Mouse (Mus musculus) heart, postnatal 0 days (tissue): ENCODE data around the gene Taar8b. TPM values are rescaled to one million over a fixed set of nuclear protein-coding genes. Genes with fewer than 3 reads are reported as not detected.

Source experiments
- ATAC-seq: fragments of 200-750 bp; cut with Nextera tagmentation; 2 replicates; pipeline ENCODE4 v1.8.0; 2017; ENCODE audit warnings: low read depth, moderate number of reproducible peaks, moderate library complexity; ENCODE audit not compliant: insufficient read depth
- DNase-seq: peaks from one replicate; pipeline ENCODE4 v3.0.0-alpha.2; 2016; ENCODE audit warnings: low spot score
- H3K27ac ChIP-seq: fragments of 300-500 bp; sonication (generic); 2 replicates; pipeline ENCODE4 v1.5.1; 2014; ENCODE audit warnings: low read depth, mild to moderate bottlenecking
- H3K27me3 ChIP-seq: fragments of 300-500 bp; sonication (generic); 2 replicates; pipeline ENCODE4 v1.6.1; 2014; ENCODE audit warnings: low read length, mixed read lengths; ENCODE audit not compliant: control insufficient read depth, insufficient read depth
- H3K36me3 ChIP-seq: fragments of 300-500 bp; sonication (generic); replicated peaks from 2 replicates; pipeline ENCODE4 v1.6.1; 2014; ENCODE audit warnings: low read length, mixed read lengths; ENCODE audit not compliant: control insufficient read depth, insufficient read depth
- H3K4me1 ChIP-seq: fragments of 300-500 bp; sonication (generic); 2 replicates; pipeline ENCODE4 v1.6.1; 2014; ENCODE audit warnings: antibody characterized with exemption; ENCODE audit not compliant: control insufficient read depth, insufficient read depth
- H3K4me2 ChIP-seq: fragments of 300-500 bp; sonication (generic); 2 replicates; pipeline ENCODE4 v1.6.1; 2014; ENCODE audit warnings: low read depth, mild to moderate bottlenecking, low read length, moderate library complexity
- H3K4me3 ChIP-seq: fragments of 300-500 bp; sonication (generic); 2 replicates; pipeline ENCODE4 v1.5.1; 2014; ENCODE audit warnings: low read depth, low read length
- H3K9ac ChIP-seq: fragments of 300-500 bp; sonication (generic); replicated peaks from 2 replicates; pipeline ENCODE4 v1.6.1; 2014; ENCODE audit warnings: low read depth, low read length, mixed read lengths
- H3K9me3 ChIP-seq: fragments of 300-500 bp; sonication (generic); replicated peaks from 2 replicates; pipeline ENCODE4 v1.6.1; 2016; ENCODE audit warnings: low read length; ENCODE audit not compliant: control insufficient read depth
- CTCF ChIP-seq: IDR thresholded peaks from 2 replicates; pipeline ENCODE4 v1.5.1; 2016; ENCODE audit warnings: antibody characterized with exemption, control low read depth, low read depth
- EP300 ChIP-seq: IDR thresholded peaks from 2 replicates; pipeline ENCODE4 v1.6.1; 2016; ENCODE audit warnings: antibody characterized with exemption, low read depth
- WGBS: fragments of 180-500 bp; shearing (Covaris S2); extraction: QIAGEN DNeasy Blood & Tissue Kit; methylation state at CpG from one replicate; pipeline ENCODE4 v1.1.7; 2014; 5-methylcytosine and 5-hydroxymethylcytosine counted together
- polyA plus RNA-seq: library from polyadenylated mRNA; unstranded; fragments of >200 nt; fragmentation: Nextera tagmentation; extraction: Ambion mirVana; gene quantifications from 2 replicates; pipeline ENCODE4 v1.2.1, GENCODE M21; 2015
- total RNA-seq: library from RNA; depleted of rRNA; stranded (reverse); fragments of >200 nt; gene quantifications from 2 replicates; pipeline ENCODE4 v1.2.3, GENCODE M21; 2014; ENCODE audit warnings: low replicate concordance; rRNA removed

The Taar8b gene
- total RNA-seq (not detected in 2 replicates), polyA plus RNA-seq (not detected in 2 replicates)

DNA sequence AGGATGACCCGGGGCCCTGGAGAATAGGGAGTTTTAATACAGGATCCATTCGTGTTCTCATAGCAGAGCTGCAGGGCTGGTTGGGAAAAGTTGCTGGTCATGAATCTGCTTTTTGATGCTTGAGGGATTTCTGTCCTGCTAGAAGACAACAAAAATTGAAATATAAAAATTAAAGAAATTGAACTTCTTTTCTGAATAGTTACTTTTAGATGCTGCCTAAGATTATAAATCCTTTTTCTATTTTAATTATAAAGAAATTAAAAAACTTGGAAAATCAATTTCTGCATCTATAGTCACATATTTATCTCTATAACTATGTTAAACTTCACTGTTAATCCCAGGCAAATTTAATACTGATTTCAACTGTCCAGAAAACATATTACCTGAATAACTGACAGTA, at the start of gene Taar8b:
Taar8b (minus strand) TSS at position 101 of the 400 bp plus-strand sequence.
- Histone ChIP-seq H3K4me3 (no peak within 1 kb of the TSS), H3K4me1 (no peaks in the 10 kb centered on the region), H3K27me3 (no peaks in the 10 kb centered on the region), H3K27ac (no peak within 1 kb of the TSS), H3K4me2 (no peak within 1 kb of the TSS), H3K9me3 (no peaks in the 10 kb centered on the region), H3K36me3 (no peaks in the 10 kb centered on the region), H3K9ac (no peak within 1 kb of the TSS)
- 60% methylated on average over 2 of the region's 2 CpGs for WGBS
- no peak for ATAC-seq
- TF ChIP-seq CTCF (no peak), EP300 (no peak)
- no peak for DNase-seq

DNA sequence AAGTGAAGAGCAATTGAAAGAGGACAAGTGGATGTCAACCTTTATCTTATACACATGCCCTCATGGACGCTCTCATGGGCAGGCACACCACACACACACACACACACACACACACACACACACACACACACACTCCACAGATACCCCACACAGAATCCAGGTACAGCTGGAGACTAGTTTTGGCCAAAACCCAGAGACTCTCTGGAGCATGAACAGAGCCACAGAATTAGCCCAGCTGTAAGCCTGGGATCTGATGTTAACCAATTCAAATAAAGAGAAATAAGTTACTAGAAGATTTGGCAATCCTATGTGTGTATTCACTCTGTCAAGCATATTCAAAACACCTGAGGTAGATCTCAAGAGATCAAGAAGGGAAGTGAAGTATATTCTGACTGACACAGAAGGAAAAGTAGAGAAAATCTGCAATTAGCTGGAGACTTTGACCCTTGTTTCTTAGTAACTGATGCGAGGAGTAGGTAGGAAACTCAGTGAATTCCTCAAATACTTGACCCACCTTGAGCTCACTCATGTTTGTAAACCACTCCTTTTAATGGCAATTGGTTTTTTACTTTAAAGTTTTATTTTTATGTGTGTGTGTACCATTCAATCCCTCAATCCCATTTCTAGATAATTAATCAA, 46.6 kb upstream of the Taar8b start:
- H3K4me2 ChIP-seq, result no peak overlapping the region
- TF ChIP-seq CTCF (no peak), EP300 (no peak)
- H3K9ac ChIP-seq, result no peak overlapping the region
- H3K4me1 ChIP-seq, result no peaks in the 10 kb centered on the region
- H3K9me3 ChIP-seq, result no peaks in the 10 kb centered on the region
- H3K4me3 ChIP-seq, result no peak overlapping the region
- no peak overlapping the region for H3K27ac ChIP-seq
- ATAC-seq (no peak), DNase-seq (no peak)
- H3K27me3 ChIP-seq, result no peaks in the 10 kb centered on the region
- 58% methylated on average over 2 of the region's 2 CpGs for WGBS
- no peaks in the 10 kb centered on the region for H3K36me3 ChIP-seq

DNA sequence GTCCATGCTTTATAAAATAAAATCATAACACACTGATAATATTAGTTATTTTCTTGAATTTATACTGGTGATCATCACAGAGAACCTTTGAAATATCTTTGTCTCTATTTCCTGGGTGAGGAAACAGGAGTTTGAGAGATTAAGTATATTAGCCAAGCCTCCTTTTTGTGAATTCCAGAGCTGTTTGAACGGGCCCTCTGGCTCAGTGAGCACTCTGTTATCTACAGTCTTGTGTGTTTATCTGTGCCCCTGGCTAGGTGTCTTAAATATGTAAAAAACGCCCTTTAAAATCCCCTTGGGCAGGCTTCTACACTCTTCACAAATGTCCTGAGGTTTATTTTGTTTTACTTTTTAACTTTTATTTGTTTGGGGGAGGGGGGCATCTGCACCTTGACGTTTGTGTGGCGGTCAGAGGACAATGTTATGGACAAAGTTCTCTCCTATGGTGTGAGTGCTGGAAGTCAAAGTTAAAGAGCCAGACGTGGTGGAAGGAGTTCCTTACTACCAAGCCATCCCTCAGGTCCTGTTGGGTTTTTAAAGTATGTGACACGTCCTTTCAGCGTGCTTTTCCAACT, 42.1 kb upstream of the Taar8b start:
- Histone ChIP-seq H3K36me3 (no peaks in the 10 kb centered on the region), H3K27me3 (no peaks in the 10 kb centered on the region), H3K27ac (no peak overlapping the region), H3K9ac (no peak overlapping the region), H3K4me2 (no peak overlapping the region), H3K4me1 (no peaks in the 10 kb centered on the region), H3K4me3 (no peak overlapping the region), H3K9me3 (no peaks in the 10 kb centered on the region)
- 36% methylated on average over 7 of the region's 7 CpGs for WGBS
- DNase-seq, result no peak
- TF ChIP-seq CTCF, result no peak
- no peak for TF ChIP-seq EP300
- no peak for ATAC-seq

GRCm38 (mm10) chr10:24133132-24133531, 41.0 kb upstream of the Taar8b start:
- no peak overlapping the region for H3K27ac ChIP-seq
- no peak overlapping the region for H3K4me3 ChIP-seq
- H3K4me2 ChIP-seq, result no peak overlapping the region
- ATAC-seq (no peak), DNase-seq (no peak)
- no peaks in the 10 kb centered on the region for H3K36me3 ChIP-seq
- TF ChIP-seq CTCF, result no peak
- no peak for TF ChIP-seq EP300
- WGBS, result 32% methylated on average over 2 of the region's 2 CpGs
- no peak overlapping the region for H3K9ac ChIP-seq
- H3K4me1 ChIP-seq, result no peaks in the 10 kb centered on the region
- no peaks in the 10 kb centered on the region for H3K9me3 ChIP-seq
- H3K27me3 ChIP-seq, result no peaks in the 10 kb centered on the region

GRCm38 (mm10) chr10:24132273-24132672, 40.2 kb upstream of the Taar8b start:
- no peak for TF ChIP-seq CTCF
- TF ChIP-seq EP300, result no peak
- Histone ChIP-seq H3K4me3 (no peak overlapping the region), H3K4me1 (no peaks in the 10 kb centered on the region), H3K27me3 (no peaks in the 10 kb centered on the region), H3K9me3 (no peaks in the 10 kb centered on the region), H3K36me3 (no peaks in the 10 kb centered on the region), H3K9ac (no peak overlapping the region), H3K27ac (no peak overlapping the region), H3K4me2 (no peak overlapping the region)
- 18% methylated on average over 5 of the region's 5 CpGs for WGBS
- DNase-seq (no peak), ATAC-seq (no peak)
